Mouse (Mus musculus): ENCODE measurements around the gene Man1b1. TPM values are rescaled to one million over a fixed set of nuclear protein-coding genes. Genes with fewer than 3 reads are reported as not detected.

The Man1b1 gene
- polyA plus RNA-seq, 1 experiment from 2014 or later = 97.6 TPM

DNA sequence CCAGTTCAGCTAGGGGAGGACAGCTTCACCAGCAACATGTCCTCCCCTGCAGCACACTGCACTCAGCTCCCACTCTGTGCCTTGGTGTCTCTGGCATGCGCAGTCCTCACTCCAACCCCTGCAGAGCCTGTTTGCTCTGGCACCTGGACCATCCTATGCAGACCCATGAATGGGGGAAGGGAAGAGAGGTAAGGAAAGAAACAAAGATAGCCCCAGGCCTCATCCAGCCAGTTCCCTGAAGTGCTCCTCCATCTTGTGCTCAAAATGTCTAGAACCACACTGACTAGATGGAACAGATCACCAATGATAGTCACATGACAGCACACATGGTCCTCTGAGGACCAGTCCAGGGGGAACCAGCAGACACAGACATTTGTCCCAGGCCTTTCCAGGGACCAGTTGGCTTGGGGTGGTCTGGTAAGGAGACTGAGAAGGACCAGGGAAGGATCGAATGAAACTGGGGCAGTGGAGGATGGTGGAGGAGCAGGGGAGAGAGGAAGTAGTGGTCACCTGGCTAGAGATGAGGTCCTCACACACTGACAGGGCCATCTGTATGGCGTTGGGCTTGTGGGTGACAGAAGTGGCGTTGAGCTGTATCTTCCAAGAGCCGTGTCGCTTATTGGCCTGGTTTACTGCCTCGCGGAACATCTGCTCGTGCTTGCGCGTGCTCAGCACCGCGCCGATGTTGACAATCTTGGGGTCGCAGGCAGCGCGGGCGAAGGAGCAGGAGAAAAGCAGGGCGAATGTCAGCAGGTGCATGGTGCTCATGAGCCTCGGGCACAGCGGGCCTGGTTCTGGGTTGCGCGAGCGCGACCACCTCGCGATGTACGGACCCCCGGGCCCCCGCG, 13.8 kb upstream of the Man1b1 start:
- WGBS = 7% methylated on average over 31 of the region's 31 CpGs
- DNase-seq (ENCODE audit: low spot score) (no peak), ATAC-seq (ENCODE audit: insufficient number of reproducible peaks, low FRiP score, low TSS enrichment, low read depth) (peak; percentile 47; the same call in 1 of the 2 replicates)
- Histone ChIP-seq H3K27me3 (ENCODE audit: control insufficient read depth, insufficient read depth, low read length) (peaks cover 36% of the 10 kb centered on the region), H3K4me2 (ENCODE audit: low read depth, severe bottlenecking) (peak overlapping the region; percentile 47), H3K4me3 (ENCODE audit: low read depth, low read length) (peak overlapping the region; percentile 24), H3K9ac (ENCODE audit: low read length) (no peak overlapping the region), H3K4me1 (ENCODE audit: control insufficient read depth, insufficient read depth, low read length) (peaks cover 7% of the 10 kb centered on the region), H3K27ac (replicated peaks; ENCODE audit: low read depth, low read length) (no peak overlapping the region), H3K9me3 (ENCODE audit: control insufficient read depth, low read length) (no peaks in the 10 kb centered on the region), H3K36me3 (ENCODE audit: control insufficient read depth, insufficient read depth, low read length) (no peaks in the 10 kb centered on the region)

DNA sequence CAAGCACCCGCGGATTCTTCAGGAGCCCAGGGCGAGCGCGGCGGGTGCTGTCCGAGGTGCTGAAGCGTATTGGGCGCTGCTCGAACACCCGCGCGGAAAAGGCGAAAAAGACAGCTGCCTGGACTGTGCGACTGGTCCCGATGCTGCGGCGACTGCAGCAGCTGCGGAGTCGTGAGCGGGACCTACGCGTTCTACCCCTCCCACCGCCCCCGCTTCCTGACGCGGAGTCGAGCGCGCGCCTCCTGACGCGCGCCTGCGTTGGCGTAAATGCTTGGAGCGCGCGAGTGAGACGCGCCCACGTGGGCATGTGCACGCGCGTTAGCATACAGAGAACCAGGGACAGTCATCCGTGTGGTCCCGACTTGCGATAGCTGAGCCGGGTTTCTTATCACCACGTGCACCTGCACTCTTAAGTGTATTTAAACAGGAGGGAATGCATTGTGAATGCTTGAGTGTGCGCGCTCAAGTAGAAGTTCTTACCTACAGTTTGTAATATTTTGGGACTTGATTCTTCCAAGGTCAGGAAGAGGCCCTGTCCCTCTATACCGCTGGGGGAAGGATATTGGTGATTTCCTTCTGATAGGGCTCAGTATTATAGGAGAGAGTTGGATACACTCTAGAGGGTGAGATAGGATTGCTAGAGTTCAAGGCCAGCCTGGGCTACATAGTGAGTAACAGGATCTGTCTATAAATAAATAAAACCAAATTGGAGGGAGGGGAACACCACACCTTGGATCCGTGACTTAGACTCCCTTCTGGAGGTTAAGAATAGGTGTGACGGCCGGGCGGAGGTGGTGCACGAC, 13.0 kb upstream of the Man1b1 start, which contains the start of gene Grin1:
Grin1 (minus strand) TSS at position 217 of the 803 bp plus-strand sequence.
- H3K4me3 ChIP-seq (ENCODE audit: low read depth, low read length) = peak within 1 kb of the TSS; percentile 24
- H3K27me3 ChIP-seq (ENCODE audit: control insufficient read depth, insufficient read depth, low read length) = peaks cover 33% of the 10 kb centered on the region
- peak; percentile 68; the same call in 1 of the 2 replicates for ATAC-seq (ENCODE audit: insufficient number of reproducible peaks, low FRiP score, low TSS enrichment, low read depth)
- DNase-seq (ENCODE audit: low spot score) = peak; percentile 87
- peak within 1 kb of the TSS; percentile 47 for H3K4me2 ChIP-seq (ENCODE audit: low read depth, severe bottlenecking)
- WGBS = 9% methylated on average over 58 of the region's 58 CpGs
- H3K36me3 ChIP-seq (ENCODE audit: control insufficient read depth, insufficient read depth, low read length) = no peaks in the 10 kb centered on the region
- H3K9ac ChIP-seq (ENCODE audit: low read length) = no peak within 1 kb of the TSS
- H3K4me1 ChIP-seq (ENCODE audit: control insufficient read depth, insufficient read depth, low read length) = peaks cover 7% of the 10 kb centered on the region
- H3K27ac ChIP-seq (replicated peaks; ENCODE audit: low read depth, low read length) = no peak within 1 kb of the TSS
- H3K9me3 ChIP-seq (ENCODE audit: control insufficient read depth, low read length) = no peaks in the 10 kb centered on the region

DNA sequence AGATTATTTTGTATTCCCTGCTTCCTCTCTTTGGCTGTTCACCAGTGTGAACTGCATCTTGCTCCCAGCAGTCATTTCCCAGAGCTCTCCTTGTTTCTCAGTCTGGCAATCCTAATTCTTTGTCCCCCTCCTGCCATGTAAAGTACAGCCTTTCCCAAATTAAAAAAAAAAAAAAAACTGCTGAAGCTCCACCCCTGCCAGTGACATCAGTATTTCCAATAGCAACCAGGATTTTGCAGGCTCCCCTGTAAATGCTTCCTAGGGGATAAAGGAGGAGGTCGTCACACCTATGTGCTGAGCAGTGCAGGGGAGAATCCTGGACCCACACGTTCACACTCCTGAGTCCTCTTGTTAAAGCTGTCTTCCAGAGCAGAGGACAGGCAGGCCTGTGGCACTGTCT, 12.1 kb upstream of the Man1b1 start:
- H3K4me1 ChIP-seq (ENCODE audit: control insufficient read depth, insufficient read depth, low read length) = peaks cover 7% of the 10 kb centered on the region
- no peak for ATAC-seq (ENCODE audit: insufficient number of reproducible peaks, low FRiP score, low TSS enrichment, low read depth)
- H3K27me3 ChIP-seq (ENCODE audit: control insufficient read depth, insufficient read depth, low read length) = peaks cover 33% of the 10 kb centered on the region

DNA sequence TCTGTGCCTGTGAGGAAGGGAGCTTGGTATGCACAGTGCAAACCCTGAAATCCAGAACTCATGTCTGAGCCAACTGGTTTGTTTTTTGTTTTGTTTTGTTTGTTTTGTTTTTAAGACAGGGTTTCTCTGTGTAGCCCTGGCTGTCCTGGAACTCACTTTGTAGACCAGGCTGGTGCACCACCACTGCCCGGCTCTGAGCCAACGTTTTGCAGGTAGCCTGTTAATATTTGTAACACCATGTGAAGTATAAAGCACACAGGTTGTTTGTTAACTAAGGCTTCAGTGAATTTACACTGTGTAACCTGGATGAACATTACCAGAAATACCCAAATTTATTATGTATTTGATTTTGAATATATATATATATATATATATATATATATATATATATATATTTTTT, 6.1 kb upstream of the Man1b1 start:
- no peak for DNase-seq (ENCODE audit: low spot score)
- no peak overlapping the region for H3K9ac ChIP-seq (ENCODE audit: low read length)
- H3K4me2 ChIP-seq (ENCODE audit: low read depth, severe bottlenecking) = no peak overlapping the region
- H3K4me3 ChIP-seq (ENCODE audit: low read depth, low read length) = no peak overlapping the region
- H3K4me1 ChIP-seq (ENCODE audit: control insufficient read depth, insufficient read depth, low read length) = no peaks in the 10 kb centered on the region
- H3K27me3 ChIP-seq (ENCODE audit: control insufficient read depth, insufficient read depth, low read length) = no peaks in the 10 kb centered on the region
- H3K36me3 ChIP-seq (ENCODE audit: control insufficient read depth, insufficient read depth, low read length) = no peaks in the 10 kb centered on the region
- H3K9me3 ChIP-seq (ENCODE audit: control insufficient read depth, low read length) = no peaks in the 10 kb centered on the region
- no peak overlapping the region for H3K27ac ChIP-seq (replicated peaks; ENCODE audit: low read depth, low read length)
- WGBS = 74% methylated on average over 2 of the region's 2 CpGs
- ATAC-seq (ENCODE audit: insufficient number of reproducible peaks, low FRiP score, low TSS enrichment, low read depth) = no peak

More for the DNA sequence above, 12.1 kb upstream of the Man1b1 start:
- no peak for DNase-seq (ENCODE audit: low spot score)
- H3K4me3 ChIP-seq (ENCODE audit: low read depth, low read length) = no peak overlapping the region
- H3K36me3 ChIP-seq (ENCODE audit: control insufficient read depth, insufficient read depth, low read length) = no peaks in the 10 kb centered on the region
- H3K4me2 ChIP-seq (ENCODE audit: low read depth, severe bottlenecking) = no peak overlapping the region
- H3K9ac ChIP-seq (ENCODE audit: low read length) = no peak overlapping the region
- no peak overlapping the region for H3K27ac ChIP-seq (replicated peaks; ENCODE audit: low read depth, low read length)
- H3K9me3 ChIP-seq (ENCODE audit: control insufficient read depth, low read length) = no peaks in the 10 kb centered on the region
- 40% methylated on average over 2 of the region's 2 CpGs for WGBS

DNA sequence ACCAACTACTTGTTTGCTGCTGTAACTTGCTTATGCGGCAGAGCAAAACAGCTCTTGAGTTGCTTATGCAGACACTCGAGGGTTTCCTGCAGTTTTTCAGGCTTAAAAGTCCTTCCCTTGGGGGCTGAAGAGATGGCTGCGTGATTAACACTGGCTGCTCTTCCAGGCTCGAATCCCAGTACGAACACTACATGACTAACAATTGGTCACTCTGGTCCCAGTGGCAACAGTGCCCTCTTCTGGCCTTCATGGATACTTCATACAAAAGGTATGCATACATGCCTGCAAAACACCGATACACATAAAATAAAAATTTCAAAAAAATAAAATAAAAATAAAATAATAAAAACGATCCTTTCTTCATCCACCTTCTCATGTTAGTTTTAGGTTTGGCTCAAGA, 3.7 kb upstream of the Man1b1 start:
- peaks cover 5% of the 10 kb centered on the region for H3K4me1 ChIP-seq (ENCODE audit: control insufficient read depth, insufficient read depth, low read length)
- no peak overlapping the region for H3K27ac ChIP-seq (replicated peaks; ENCODE audit: low read depth, low read length)
- no peak overlapping the region for H3K4me3 ChIP-seq (ENCODE audit: low read depth, low read length)
- DNase-seq (ENCODE audit: low spot score) (peak; percentile 28), ATAC-seq (ENCODE audit: insufficient number of reproducible peaks, low FRiP score, low TSS enrichment, low read depth) (no peak)
- H3K27me3 ChIP-seq (ENCODE audit: control insufficient read depth, insufficient read depth, low read length) = no peaks in the 10 kb centered on the region
- H3K9ac ChIP-seq (ENCODE audit: low read length) = no peak overlapping the region
- H3K36me3 ChIP-seq (ENCODE audit: control insufficient read depth, insufficient read depth, low read length) = no peaks in the 10 kb centered on the region
- H3K9me3 ChIP-seq (ENCODE audit: control insufficient read depth, low read length) = no peaks in the 10 kb centered on the region
- 39% methylated on average over 7 of the region's 7 CpGs for WGBS
- H3K4me2 ChIP-seq (ENCODE audit: low read depth, severe bottlenecking) = no peak overlapping the region

DNA sequence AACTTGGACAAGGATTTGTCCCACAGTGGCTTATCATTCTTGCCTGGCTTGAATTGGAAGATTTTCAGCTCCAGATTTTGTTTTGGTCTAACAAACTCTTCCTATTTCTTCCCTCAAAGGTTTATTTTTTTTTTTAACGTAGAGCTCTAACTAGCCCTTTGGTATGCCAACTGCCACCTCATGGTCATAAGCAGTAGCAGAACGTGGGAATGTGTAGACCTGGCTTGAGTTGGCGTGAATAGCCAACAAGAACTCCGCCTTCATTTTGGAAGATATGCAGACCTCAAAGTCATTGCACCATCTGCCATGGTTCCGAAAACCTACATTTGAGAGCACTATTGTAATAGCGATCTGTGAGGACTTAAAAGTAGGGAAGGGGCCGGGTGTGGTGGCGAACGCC, 668 bp upstream of the Man1b1 start:
- ATAC-seq (ENCODE audit: insufficient number of reproducible peaks, low FRiP score, low TSS enrichment, low read depth) = no peak
- Histone ChIP-seq H3K9me3 (ENCODE audit: control insufficient read depth, low read length) (no peaks in the 10 kb centered on the region), H3K27ac (replicated peaks; ENCODE audit: low read depth, low read length) (no peak overlapping the region), H3K27me3 (ENCODE audit: control insufficient read depth, insufficient read depth, low read length) (no peaks in the 10 kb centered on the region), H3K4me1 (ENCODE audit: control insufficient read depth, insufficient read depth, low read length) (peaks cover 7% of the 10 kb centered on the region), H3K9ac (ENCODE audit: low read length) (peak overlapping the region; percentile 92; the same call in 1 of the 2 replicates), H3K4me3 (ENCODE audit: low read depth, low read length) (peak overlapping the region; percentile 95), H3K4me2 (ENCODE audit: low read depth, severe bottlenecking) (peak overlapping the region; percentile 64), H3K36me3 (ENCODE audit: control insufficient read depth, insufficient read depth, low read length) (peaks cover 18% of the 10 kb centered on the region)
- DNase-seq (ENCODE audit: low spot score) = no peak
- 64% methylated on average over 9 of the region's 9 CpGs for WGBS

DNA sequence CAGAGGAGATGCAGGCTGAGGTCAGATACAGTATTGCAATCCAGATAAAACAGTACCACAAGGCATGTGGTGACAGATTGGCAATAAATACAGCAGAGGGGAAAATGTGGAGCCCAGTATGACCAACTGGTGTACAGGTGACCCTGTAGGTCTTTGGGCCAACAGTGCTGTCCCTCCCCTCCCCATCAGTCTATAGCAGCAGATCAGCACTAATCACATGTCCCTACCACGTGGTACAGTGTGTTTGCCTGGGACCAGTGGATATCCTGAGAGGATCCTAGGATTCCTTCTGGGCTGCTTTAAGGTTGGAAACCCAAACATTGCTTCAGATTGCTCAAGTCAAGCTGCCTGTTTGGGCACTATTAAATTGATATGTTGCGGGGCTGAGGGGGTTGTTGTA, 1.4 kb downstream of the Man1b1 start:
- Histone ChIP-seq H3K4me1 (ENCODE audit: control insufficient read depth, insufficient read depth, low read length) (peaks cover 7% of the 10 kb centered on the region), H3K4me2 (ENCODE audit: low read depth, severe bottlenecking) (peak overlapping the region; percentile 76), H3K9ac (ENCODE audit: low read length) (peak overlapping the region; percentile 84; the same call in 1 of the 2 replicates), H3K36me3 (ENCODE audit: control insufficient read depth, insufficient read depth, low read length) (peaks cover 22% of the 10 kb centered on the region), H3K4me3 (ENCODE audit: low read depth, low read length) (peak overlapping the region; percentile 95), H3K9me3 (ENCODE audit: control insufficient read depth, low read length) (no peaks in the 10 kb centered on the region), H3K27me3 (ENCODE audit: control insufficient read depth, insufficient read depth, low read length) (no peaks in the 10 kb centered on the region), H3K27ac (replicated peaks; ENCODE audit: low read depth, low read length) (no peak overlapping the region)
- 77% methylated on average over 2 of the region's 2 CpGs for WGBS
- ATAC-seq (ENCODE audit: insufficient number of reproducible peaks, low FRiP score, low TSS enrichment, low read depth) (no peak), DNase-seq (ENCODE audit: low spot score) (no peak)

DNA sequence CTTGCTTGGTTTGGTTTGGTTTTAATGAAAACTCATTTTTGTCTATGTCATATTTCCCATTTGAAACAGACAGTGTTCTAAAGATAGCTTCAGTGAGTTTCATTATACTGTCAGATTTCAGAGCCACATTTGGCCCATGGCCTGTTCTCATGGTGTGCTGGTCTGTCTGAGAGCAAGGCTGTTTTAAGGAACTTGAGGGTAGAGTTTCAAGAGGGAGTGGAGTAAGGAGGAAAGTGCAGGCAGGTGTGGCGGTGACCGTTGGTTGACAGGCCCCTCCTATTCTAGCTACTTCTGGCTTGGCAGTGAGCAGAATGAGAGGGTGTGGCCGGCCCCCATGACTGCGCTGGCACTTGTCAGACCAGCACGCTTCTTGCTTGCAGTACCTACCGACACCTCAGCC, 6.2 kb downstream of the Man1b1 start:
- ATAC-seq (ENCODE audit: insufficient number of reproducible peaks, low FRiP score, low TSS enrichment, low read depth) = no peak
- Histone ChIP-seq H3K27ac (replicated peaks; ENCODE audit: low read depth, low read length) (no peak overlapping the region), H3K4me2 (ENCODE audit: low read depth, severe bottlenecking) (no peak overlapping the region), H3K27me3 (ENCODE audit: control insufficient read depth, insufficient read depth, low read length) (no peaks in the 10 kb centered on the region), H3K9me3 (ENCODE audit: control insufficient read depth, low read length) (no peaks in the 10 kb centered on the region), H3K9ac (ENCODE audit: low read length) (no peak overlapping the region), H3K4me1 (ENCODE audit: control insufficient read depth, insufficient read depth, low read length) (peaks cover 3% of the 10 kb centered on the region), H3K36me3 (ENCODE audit: control insufficient read depth, insufficient read depth, low read length) (peaks cover 36% of the 10 kb centered on the region), H3K4me3 (ENCODE audit: low read depth, low read length) (no peak overlapping the region)
- no peak for DNase-seq (ENCODE audit: low spot score)
- 94% methylated on average over 6 of the region's 6 CpGs for WGBS

Measured in limb, embryonic 11.5 days (tissue).